Mouse (Mus musculus) gastrocnemius, postnatal 4 days (tissue): ENCODE measurements at regions not wholly inside any gene's neighbourhood (a gene's known extent, or its start where the extent isn't known, plus 50 kb on each side); places are given as distances from the start of the nearest gene placed in this dataset.

Experiments used
- DNase-seq, 2 experiments: peaks; one replicate each; pipeline ENCODE4 v3.0.0; 2021 to 2022; ENCODE audit warnings: low spot score in 2 of 2, mixed read lengths in 2 of 2

GRCm38 (mm10) chr1:64298188-64298587 lies 176.1 kb upstream of the Klf7 start:
- no peak for DNase-seq

DNA sequence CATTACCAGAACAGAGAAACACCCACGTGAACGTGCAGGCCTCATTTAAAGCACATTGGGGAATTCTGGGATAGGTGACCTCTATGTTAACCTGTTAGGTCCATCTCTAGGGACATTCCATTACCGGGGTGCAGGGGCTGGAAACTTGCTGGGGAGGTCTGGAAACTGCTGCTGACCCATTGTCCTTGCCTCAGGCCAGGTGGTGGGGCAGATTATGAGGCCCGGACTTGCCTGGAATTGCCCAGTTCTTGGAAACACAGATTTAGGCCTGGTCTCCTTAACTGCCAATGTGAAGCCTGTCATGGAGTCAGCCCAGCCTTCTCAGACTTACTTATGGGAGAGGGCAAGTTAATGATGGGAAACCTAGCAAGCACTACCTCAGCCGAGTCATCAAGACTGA lies 175.3 kb upstream of the Klf7 start:
- no peak for DNase-seq

DNA sequence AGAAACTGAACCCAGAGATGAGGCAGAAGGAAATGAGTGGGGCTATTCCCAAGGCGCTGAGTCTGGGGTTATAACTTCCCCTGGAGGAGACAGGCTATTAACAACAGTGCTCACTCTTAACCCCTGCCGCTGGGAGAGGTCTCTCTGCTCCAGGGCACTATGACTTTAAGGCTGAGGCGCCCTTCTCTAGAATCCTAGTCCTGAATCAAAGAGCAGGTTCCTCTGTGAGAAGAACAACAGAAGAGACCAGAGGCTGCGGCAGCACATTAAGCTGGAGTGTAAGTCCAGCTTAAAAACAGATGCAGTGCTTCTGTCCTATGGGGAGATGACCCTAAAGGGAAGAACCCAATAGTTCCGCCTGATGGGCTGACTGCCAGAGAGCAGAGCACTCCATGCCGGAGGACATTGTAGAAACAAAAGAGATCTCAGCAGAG lies 173.4 kb upstream of the Klf7 start:
- DNase-seq: peak in 1 of 2 experiments; percentile 57

DNA sequence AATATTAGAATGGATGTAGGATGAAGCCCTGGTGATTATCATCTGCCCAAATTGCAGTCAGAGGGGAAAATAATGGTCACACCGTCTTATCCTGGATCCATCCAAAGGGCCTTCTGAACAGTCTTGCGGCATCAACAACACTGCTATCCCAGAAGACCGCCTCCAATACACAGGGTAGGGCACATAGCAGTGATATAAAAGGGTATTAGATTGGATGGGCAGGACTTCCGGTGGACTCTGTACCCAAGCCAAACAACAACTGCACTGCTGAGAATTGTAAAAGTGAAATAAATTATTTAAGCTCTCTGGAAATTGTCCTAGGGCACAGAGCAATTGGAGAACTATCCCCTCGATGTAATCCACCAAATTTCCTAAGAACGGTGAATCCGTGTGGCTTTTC lies 173.0 kb upstream of the Klf7 start:
- no peak for DNase-seq

- peak in 1 of 2 experiments; percentile 18 for DNase-seq
Observed at GRCm38 (mm10) chr1:64288812-64289447, 166.8 kb upstream of the Klf7 start.

DNA sequence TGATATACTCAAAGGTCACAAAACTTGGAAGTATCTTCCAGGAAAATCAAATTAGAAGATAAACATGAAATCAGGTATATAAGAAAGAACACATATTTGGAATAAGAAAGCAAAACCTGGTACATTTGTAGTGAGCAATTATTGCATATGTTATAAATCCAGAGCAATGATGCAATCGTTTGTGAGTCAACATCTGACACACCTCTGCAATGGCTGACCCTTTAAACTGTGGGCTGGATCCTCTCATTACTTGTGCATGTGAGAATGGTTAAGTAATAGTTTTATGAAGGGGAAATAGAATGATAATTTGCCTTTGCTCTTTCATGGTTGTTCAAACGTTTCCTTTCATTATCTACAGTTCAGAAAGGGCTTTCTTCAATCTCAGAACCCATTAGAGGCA lies 165.0 kb upstream of the Klf7 start:
- DNase-seq: no peak

GRCm38 (mm10) chr1:64284656-64285055 lies 162.6 kb upstream of the Klf7 start:
- no peak for DNase-seq

- DNase-seq: no peak
Observed at GRCm38 (mm10) chr1:64275865-64276264, 153.8 kb upstream of the Klf7 start.

GRCm38 (mm10) chr1:64275086-64275802 lies 153.2 kb upstream of the Klf7 start:
- no peak for DNase-seq

DNA sequence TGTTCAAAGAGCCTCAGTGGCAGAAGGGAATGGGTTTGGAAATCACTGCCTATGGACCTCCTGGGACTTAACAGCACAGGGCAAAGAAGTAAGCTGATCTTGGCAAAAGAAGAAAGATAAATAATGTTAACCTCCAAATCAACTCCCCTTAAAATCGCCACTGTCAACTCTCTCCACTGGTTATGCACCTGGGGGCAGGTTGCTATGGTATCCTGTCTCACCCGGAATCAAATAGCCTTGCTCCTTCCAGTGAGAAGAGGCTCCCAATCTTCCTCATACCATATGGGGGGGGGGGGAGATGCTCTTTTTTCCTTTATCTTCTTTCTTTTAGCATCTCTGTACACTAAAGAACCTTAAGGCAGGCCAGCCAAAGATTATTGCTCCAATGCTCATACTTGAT lies 135.2 kb upstream of the Klf7 start:
- no peak for DNase-seq

DNA sequence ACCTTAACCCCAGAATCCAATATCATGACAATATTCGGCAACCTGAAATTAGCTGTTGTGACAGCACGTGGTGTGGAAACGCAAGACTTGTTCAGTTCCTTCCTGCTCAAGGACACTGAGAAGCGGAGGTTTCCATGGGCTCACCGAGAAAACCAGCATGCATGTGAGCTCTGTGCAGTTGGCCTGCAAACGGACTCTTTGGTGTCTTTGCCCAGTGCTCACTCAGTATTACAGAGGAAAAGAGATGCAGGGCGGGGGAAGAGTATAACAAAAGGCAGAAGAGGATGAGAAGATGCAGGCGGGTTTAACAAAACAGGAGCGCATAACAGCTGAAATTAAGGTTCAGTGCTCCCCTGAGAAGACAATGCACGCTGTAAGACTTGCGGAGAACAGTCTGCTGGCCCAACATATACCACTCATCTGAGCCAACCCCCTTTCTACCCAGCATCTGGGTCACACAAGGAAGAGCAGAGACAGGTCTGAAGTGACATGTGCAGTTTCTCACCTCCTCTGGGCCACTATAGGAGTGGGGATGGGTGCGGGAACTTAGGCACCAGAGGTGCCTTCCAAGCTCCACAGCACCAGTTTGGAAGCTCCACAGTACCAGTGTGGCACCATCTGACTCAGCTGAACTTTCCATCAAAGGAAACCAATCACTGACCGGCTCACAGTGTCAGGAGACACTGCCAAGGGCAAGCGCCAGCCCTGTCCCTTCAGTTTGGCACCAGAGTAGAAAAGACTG lies 133.6 kb upstream of the Klf7 start:
- no peak for DNase-seq

DNA sequence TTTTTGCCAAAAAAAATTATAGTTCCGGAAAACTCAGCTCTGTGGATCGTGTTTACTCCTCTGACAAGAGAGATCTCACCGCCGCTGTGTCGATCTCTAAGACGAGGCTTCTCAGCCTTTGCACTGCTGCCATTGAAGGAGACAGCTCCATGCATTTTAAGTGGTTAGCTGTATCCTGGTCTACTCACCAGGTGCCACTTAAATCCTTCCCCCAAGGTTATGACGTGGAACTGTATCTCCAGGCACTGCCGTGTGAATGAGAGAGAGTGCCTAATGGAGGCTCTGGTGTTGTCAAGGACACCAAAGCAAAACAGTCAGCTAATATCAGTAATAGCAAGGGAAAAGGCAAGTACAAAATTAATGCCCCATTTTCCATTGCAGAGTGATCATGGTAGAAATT lies 132.6 kb upstream of the Klf7 start:
- no peak for DNase-seq

DNA sequence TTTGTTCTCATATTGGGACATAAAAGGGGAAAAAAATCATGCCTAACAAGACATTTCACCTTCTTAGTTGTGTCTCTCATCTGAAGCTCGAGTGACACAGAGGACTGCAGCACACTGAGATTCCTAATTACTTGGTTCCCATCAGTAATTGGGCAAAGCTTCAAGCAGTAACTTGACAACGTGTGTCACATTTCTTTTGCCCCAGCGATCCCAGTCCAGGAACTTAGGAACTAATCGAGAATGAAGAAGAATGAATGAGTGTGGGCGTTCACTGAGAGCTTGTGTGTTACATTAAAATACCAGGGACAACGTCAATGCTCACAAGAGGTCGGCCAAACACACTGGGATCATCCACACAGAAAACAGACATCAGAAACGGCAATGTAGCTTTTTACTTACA lies 131.9 kb upstream of the Klf7 start:
- DNase-seq: no peak

GRCm38 (mm10) chr1:64242401-64242800 lies 120.3 kb upstream of the Klf7 start:
- no peak for DNase-seq

DNA sequence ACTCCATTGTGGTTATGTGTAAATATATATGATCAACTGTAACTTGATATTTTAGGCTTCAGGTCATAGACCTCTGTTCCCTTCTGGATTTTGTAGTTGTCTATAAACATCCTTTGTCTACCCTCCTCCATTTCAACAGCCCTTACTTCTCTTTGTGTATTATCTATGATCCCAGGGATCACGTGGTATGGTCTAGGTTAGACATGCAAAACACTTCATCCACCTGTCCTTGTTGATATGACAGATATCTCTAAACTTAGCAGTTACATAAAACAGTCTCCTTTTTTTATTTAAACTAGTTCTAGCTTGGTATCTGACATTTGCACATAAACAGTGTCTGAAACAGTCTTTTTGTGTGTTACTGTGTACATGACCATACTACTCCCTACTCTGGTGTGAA lies 107.6 kb upstream of the Klf7 start:
- no peak for DNase-seq

- peak in 1 of 2 experiments; percentile 39 for DNase-seq
Observed at GRCm38 (mm10) chr1:64226001-64226918, 104.2 kb upstream of the Klf7 start.

GRCm38 (mm10) chr1:64223779-64224687 lies 102.0 kb upstream of the Klf7 start:
- peak in 1 of 2 experiments; percentile 18 for DNase-seq

GRCm38 (mm10) chr1:64222475-64222874 lies 100.4 kb upstream of the Klf7 start:
- no peak for DNase-seq

- DNase-seq: no peak
Observed at GRCm38 (mm10) chr1:64220486-64220885, 98.4 kb upstream of the Klf7 start.

GRCm38 (mm10) chr1:64220040-64220439 lies 98.0 kb upstream of the Klf7 start:
- no peak for DNase-seq
